Mouse (Mus musculus): ENCODE data around the gene Prn. TPM values are rescaled to one million over a fixed set of nuclear protein-coding genes. Genes with fewer than 3 reads are reported as not detected.

The Prn gene
- polyA plus RNA-seq, 1 experiment, result not detected

GRCm38 (mm10) chr2:131987950-131988349, 78.2 kb downstream of the Prn start:
- no peaks in the 10 kb centered on the region for H3K36me3 ChIP-seq (replicated peaks; ENCODE audit: low read length)
- no peaks in the 10 kb centered on the region for H3K9me3 ChIP-seq
- H3K4me3 ChIP-seq (replicated peaks), result no peak overlapping the region
- no peak for TF ChIP-seq FLI1 (IDR thresholded peaks at IDR 0.05; ENCODE audit: low read length)
- TF ChIP-seq GATA1 (IDR thresholded peaks at IDR 0.05; ENCODE audit: borderline replicate concordance, low read length), result no peak
- H3K4me1 ChIP-seq, result peaks cover 6% of the 10 kb centered on the region; the same call in 1 of the 2 replicates
- peaks cover 15% of the 10 kb centered on the region for H3K27me3 ChIP-seq (replicated peaks)

GRCm38 (mm10) chr2:131988550-131988949, 78.8 kb downstream of the Prn start:
- no peak overlapping the region for H3K4me3 ChIP-seq (replicated peaks)
- H3K27me3 ChIP-seq (replicated peaks), result peaks cover 13% of the 10 kb centered on the region
- H3K4me1 ChIP-seq, result peaks cover 6% of the 10 kb centered on the region; the same call in 1 of the 2 replicates
- no peaks in the 10 kb centered on the region for H3K9me3 ChIP-seq
- no peak for TF ChIP-seq FLI1 (IDR thresholded peaks at IDR 0.05; ENCODE audit: low read length)
- no peak for TF ChIP-seq GATA1 (IDR thresholded peaks at IDR 0.05; ENCODE audit: borderline replicate concordance, low read length)
- no peaks in the 10 kb centered on the region for H3K36me3 ChIP-seq (replicated peaks; ENCODE audit: low read length)

GRCm38 (mm10) chr2:131992487-131992886, 82.7 kb downstream of the Prn start:
- Histone ChIP-seq H3K27me3 (replicated peaks) (peaks cover 20% of the 10 kb centered on the region), H3K9me3 (no peaks in the 10 kb centered on the region), H3K36me3 (replicated peaks; ENCODE audit: low read length) (peaks cover 9% of the 10 kb centered on the region), H3K4me3 (replicated peaks) (no peak overlapping the region), H3K4me1 (peaks cover 18% of the 10 kb centered on the region)
- TF ChIP-seq GATA1 (IDR thresholded peaks at IDR 0.05; ENCODE audit: borderline replicate concordance, low read length), result no peak

GRCm38 (mm10) chr2:131993151-131993550, 83.4 kb downstream of the Prn start:
- no peak for TF ChIP-seq FLI1 (IDR thresholded peaks at IDR 0.05; ENCODE audit: low read length)
- no peak for TF ChIP-seq GATA1 (IDR thresholded peaks at IDR 0.05; ENCODE audit: borderline replicate concordance, low read length)
- Histone ChIP-seq H3K9me3 (no peaks in the 10 kb centered on the region), H3K4me3 (replicated peaks) (no peak overlapping the region), H3K36me3 (replicated peaks; ENCODE audit: low read length) (peaks cover 9% of the 10 kb centered on the region), H3K27me3 (replicated peaks) (peaks cover 23% of the 10 kb centered on the region), H3K4me1 (peaks cover 20% of the 10 kb centered on the region)

GRCm38 (mm10) chr2:131993563-131994088, 83.9 kb downstream of the Prn start:
- H3K4me1 ChIP-seq, result peaks cover 20% of the 10 kb centered on the region
- H3K36me3 ChIP-seq (replicated peaks; ENCODE audit: low read length), result peaks cover 9% of the 10 kb centered on the region
- no peak overlapping the region for H3K4me3 ChIP-seq (replicated peaks)

GRCm38 (mm10) chr2:131994971-131995370, 85.2 kb downstream of the Prn start:
- H3K36me3 ChIP-seq (replicated peaks; ENCODE audit: low read length), result peaks cover 9% of the 10 kb centered on the region
- no peak for TF ChIP-seq GATA1 (IDR thresholded peaks at IDR 0.05; ENCODE audit: borderline replicate concordance, low read length)
- TF ChIP-seq FLI1 (IDR thresholded peaks at IDR 0.05; ENCODE audit: low read length), result no peak

More at GRCm38 (mm10) chr2:131993563-131994088, 83.9 kb downstream of the Prn start:
- Histone ChIP-seq H3K27me3 (replicated peaks) (peaks cover 25% of the 10 kb centered on the region), H3K9me3 (no peaks in the 10 kb centered on the region)
- no peak for TF ChIP-seq FLI1 (IDR thresholded peaks at IDR 0.05; ENCODE audit: low read length)
- no peak for TF ChIP-seq GATA1 (IDR thresholded peaks at IDR 0.05; ENCODE audit: borderline replicate concordance, low read length)

GRCm38 (mm10) chr2:131995742-131996141, 86.0 kb downstream of the Prn start:
- H3K36me3 ChIP-seq (replicated peaks; ENCODE audit: low read length), result peaks cover 9% of the 10 kb centered on the region
- peaks cover 23% of the 10 kb centered on the region for H3K27me3 ChIP-seq (replicated peaks)
- H3K4me1 ChIP-seq, result peaks cover 20% of the 10 kb centered on the region
- no peak overlapping the region for H3K4me3 ChIP-seq (replicated peaks)
- no peaks in the 10 kb centered on the region for H3K9me3 ChIP-seq
- TF ChIP-seq GATA1 (IDR thresholded peaks at IDR 0.05; ENCODE audit: borderline replicate concordance, low read length) (no peak), FLI1 (IDR thresholded peaks at IDR 0.05; ENCODE audit: low read length) (no peak)

More at GRCm38 (mm10) chr2:131994971-131995370, 85.2 kb downstream of the Prn start:
- Histone ChIP-seq H3K27me3 (replicated peaks) (peaks cover 23% of the 10 kb centered on the region), H3K4me1 (peaks cover 20% of the 10 kb centered on the region), H3K9me3 (no peaks in the 10 kb centered on the region), H3K4me3 (replicated peaks) (no peak overlapping the region)

GRCm38 (mm10) chr2:131996369-131996768, 86.6 kb downstream of the Prn start:
- peaks cover 9% of the 10 kb centered on the region for H3K36me3 ChIP-seq (replicated peaks; ENCODE audit: low read length)
- H3K4me3 ChIP-seq (replicated peaks), result no peak overlapping the region
- peaks cover 20% of the 10 kb centered on the region for H3K4me1 ChIP-seq
- H3K9me3 ChIP-seq, result no peaks in the 10 kb centered on the region
- TF ChIP-seq GATA1 (IDR thresholded peaks at IDR 0.05; ENCODE audit: borderline replicate concordance, low read length), result no peak
- no peak for TF ChIP-seq FLI1 (IDR thresholded peaks at IDR 0.05; ENCODE audit: low read length)
- peaks cover 21% of the 10 kb centered on the region for H3K27me3 ChIP-seq (replicated peaks)

GRCm38 (mm10) chr2:131997356-131997755, 87.6 kb downstream of the Prn start:
- peaks cover 9% of the 10 kb centered on the region for H3K36me3 ChIP-seq (replicated peaks; ENCODE audit: low read length)
- H3K9me3 ChIP-seq, result no peaks in the 10 kb centered on the region
- no peak overlapping the region for H3K4me3 ChIP-seq (replicated peaks)
- H3K4me1 ChIP-seq, result peaks cover 15% of the 10 kb centered on the region
- TF ChIP-seq FLI1 (IDR thresholded peaks at IDR 0.05; ENCODE audit: low read length) (no peak), GATA1 (IDR thresholded peaks at IDR 0.05; ENCODE audit: borderline replicate concordance, low read length) (no peak)
- H3K27me3 ChIP-seq (replicated peaks), result peaks cover 21% of the 10 kb centered on the region

- H3K27me3 ChIP-seq (replicated peaks), result peaks cover 13% of the 10 kb centered on the region
- H3K4me1 ChIP-seq, result peaks cover 11% of the 10 kb centered on the region
- peaks cover 6% of the 10 kb centered on the region for H3K36me3 ChIP-seq (replicated peaks; ENCODE audit: low read length)
- TF ChIP-seq GATA1 (IDR thresholded peaks at IDR 0.05; ENCODE audit: borderline replicate concordance, low read length) (no peak), FLI1 (IDR thresholded peaks at IDR 0.05; ENCODE audit: low read length) (no peak)
- H3K9me3 ChIP-seq, result no peaks in the 10 kb centered on the region
- no peak overlapping the region for H3K4me3 ChIP-seq (replicated peaks)
Measured at GRCm38 (mm10) chr2:132001696-132002334, 92.1 kb downstream of the Prn start.
